Mouse (Mus musculus): ENCODE measurements at regions not wholly inside any gene's neighbourhood (a gene's known extent, or its start where the extent isn't known, plus 50 kb on each side); places are given as distances from the start of the nearest gene placed in this dataset.

- no peak for DNase-seq
Observed at GRCm38 (mm10) chr1:21132340-21132739, 53.3 kb upstream of the Tram2 start.

DNA sequence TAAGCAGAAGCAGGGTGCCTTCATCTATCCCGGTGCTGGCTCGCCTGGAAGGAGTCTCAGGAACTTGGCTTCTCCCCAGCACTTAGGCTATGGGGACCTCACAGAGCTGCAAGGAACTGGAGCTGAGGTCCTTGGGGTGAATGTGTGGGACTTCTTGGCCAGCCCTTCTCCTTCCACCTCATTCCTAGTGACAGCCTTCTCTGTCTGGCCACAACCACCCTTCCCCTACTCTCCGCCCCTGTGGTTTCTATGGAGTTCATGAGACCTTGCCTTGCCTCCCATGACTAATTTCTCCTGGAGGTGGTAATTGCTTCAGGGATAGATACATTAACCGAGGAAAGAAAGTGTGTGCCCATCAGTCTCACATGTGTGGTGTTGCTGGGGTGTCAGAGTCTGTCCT, 67.9 kb upstream of the Tram2 start:
- DNase-seq: no peak

GRCm38 (mm10) chr1:21161742-21162141, 56.6 kb upstream of the Tmem14a start:
- peak; percentile 66 for DNase-seq

DNA sequence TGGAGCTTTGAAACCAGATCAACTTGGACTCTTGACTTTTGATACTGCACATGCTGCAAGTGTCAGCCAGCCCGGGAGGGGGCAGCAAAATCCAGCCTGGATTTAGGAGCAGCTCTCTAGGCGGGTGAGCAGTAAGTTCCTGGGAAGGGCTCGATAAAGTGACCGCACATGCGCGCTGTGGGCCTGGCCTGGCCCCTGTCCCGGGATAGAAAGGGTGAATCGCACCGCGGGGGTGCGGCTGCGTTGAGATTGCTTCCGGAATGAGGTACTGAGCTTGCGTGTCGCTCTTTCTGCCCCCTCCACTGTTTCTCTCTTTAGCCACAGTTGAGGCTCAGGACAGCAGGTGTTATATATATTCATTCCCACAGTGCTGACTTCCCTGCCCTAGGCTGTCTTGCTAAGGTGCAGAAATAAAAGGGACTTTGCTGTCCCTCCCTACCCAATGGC, 52.1 kb upstream of the Tmem14a start:
- peak; percentile 90 for DNase-seq

- DNase-seq: no peak
Observed at GRCm38 (mm10) chr1:21166762-21167161, 51.6 kb upstream of the Tmem14a start.

Measured in adrenal gland, adult 2 months (tissue).